Mouse (Mus musculus) spleen, embryonic (tissue): ENCODE measurements around the gene Mylk4.

Experiments used
- CTCF ChIA-PET: fragments of 350-600 bp; sonication (Branson Sonifier 250); formaldehyde crosslinking; loops from one replicate; lab custom pipeline; 2022; lab: Charles Lee

The Mylk4 gene

GRCm38 (mm10) chr13:32717709-32718108 is 66.0 kb downstream of the Mylk4 start:
- CTCF ChIA-PET: no interaction called here

GRCm38 (mm10) chr13:32712568-32712967 is 71.2 kb downstream of the Mylk4 start:
- CTCF ChIA-PET: no interaction called here

GRCm38 (mm10) chr13:32707894-32708293 is 75.9 kb downstream of the Mylk4 start:
- CTCF ChIA-PET: no interaction called here

GRCm38 (mm10) chr13:32706651-32707288 is 77.0 kb downstream of the Mylk4 start:
- CTCF ChIA-PET: no interaction called here

GRCm38 (mm10) chr13:32705315-32705714 is 78.4 kb downstream of the Mylk4 start:
- CTCF ChIA-PET: no interaction called here

- CTCF ChIA-PET: no interaction called here
Observed at GRCm38 (mm10) chr13:32704911-32705310, 78.8 kb downstream of the Mylk4 start.

GRCm38 (mm10) chr13:32701564-32701963 is 82.2 kb downstream of the Mylk4 start:
- CTCF ChIA-PET: interaction anchor here (0.6 kb wide), 1 partner anchor 243 kb away, joined by 3 read pairs; no protein-coding TSS in a partner anchor

- CTCF ChIA-PET: no interaction called here
Observed at GRCm38 (mm10) chr13:32699376-32699775, 84.4 kb downstream of the Mylk4 start.

- CTCF ChIA-PET: interaction anchor here (0.7 kb wide), 1 partner anchor 83 kb away, joined by 3 read pairs; no protein-coding TSS in a partner anchor
Observed at GRCm38 (mm10) chr13:32698956-32699355, 84.8 kb downstream of the Mylk4 start.

- CTCF ChIA-PET: no interaction called here
Observed at GRCm38 (mm10) chr13:32693886-32694455, 89.8 kb downstream of the Mylk4 start.

GRCm38 (mm10) chr13:32692563-32692962 is 91.2 kb downstream of the Mylk4 start:
- CTCF ChIA-PET: interaction anchor here (0.5 kb wide), 1 partner anchor 899 kb away, joined by 7 read pairs; no protein-coding TSS in a partner anchor

- CTCF ChIA-PET: interaction anchor here (0.5 kb wide), 1 partner anchor 20 kb away, joined by 5 read pairs; no protein-coding TSS in a partner anchor
Observed at GRCm38 (mm10) chr13:32690279-32690678, 93.5 kb downstream of the Mylk4 start.

- CTCF ChIA-PET: no interaction called here
Observed at GRCm38 (mm10) chr13:32680868-32681515, 102.8 kb downstream of the Mylk4 start.

- CTCF ChIA-PET: no interaction called here
Observed at GRCm38 (mm10) chr13:32680121-32680551, 103.6 kb downstream of the Mylk4 start.

GRCm38 (mm10) chr13:32678998-32679397 is 104.8 kb downstream of the Mylk4 start:
- CTCF ChIA-PET: no interaction called here

- CTCF ChIA-PET: interaction anchor here (0.6 to 0.7 kb wide), 2 partner anchors 20 to 1491 kb away, joined by 3 to 5 read pairs; no protein-coding TSS in a partner anchor
Observed at GRCm38 (mm10) chr13:32670782-32671181, 113.0 kb downstream of the Mylk4 start.

- CTCF ChIA-PET: no interaction called here
Observed at GRCm38 (mm10) chr13:32668296-32668695, 115.5 kb downstream of the Mylk4 start.

- CTCF ChIA-PET: no interaction called here
Observed at GRCm38 (mm10) chr13:32667386-32667785, 116.4 kb downstream of the Mylk4 start.

GRCm38 (mm10) chr13:32662041-32662440 is 121.7 kb downstream of the Mylk4 start:
- CTCF ChIA-PET: interaction anchor here (0.6 kb wide), 1 partner anchor 80 kb away, joined by 3 read pairs; no protein-coding TSS in a partner anchor

- CTCF ChIA-PET: no interaction called here
Observed at GRCm38 (mm10) chr13:32660294-32660693, 123.5 kb downstream of the Mylk4 start.

GRCm38 (mm10) chr13:32659271-32659670 is 124.5 kb downstream of the Mylk4 start:
- CTCF ChIA-PET: interaction anchor here (0.6 to 0.7 kb wide), 2 partner anchors 68 to 337 kb away, joined by 3 to 7 read pairs; no protein-coding TSS in a partner anchor

GRCm38 (mm10) chr13:32657583-32657982 is 126.2 kb downstream of the Mylk4 start:
- CTCF ChIA-PET: interaction anchor here (0.6 kb wide), 1 partner anchor 780 kb away, joined by 3 read pairs; no protein-coding TSS in a partner anchor
